Mouse (Mus musculus) CD4-positive, CD25-positive, alpha-beta regulatory T cell, adult 4 months (primary cell): ENCODE measurements around the gene Cip2a. TPM values are rescaled to one million over a fixed set of nuclear protein-coding genes. Genes with fewer than 3 reads are reported as not detected.

Source experiments
- ATAC-seq: one replicate; pipeline ENCODE4 v1.8.0; 2017
- polyA plus RNA-seq, 2 experiments: library from polyadenylated mRNA; unstranded; fragments of 100-300 nt; shearing (Covaris generic); gene quantifications; one replicate each; pipeline ENCODE4 v1.2.1; 2017

The Cip2a gene
- 1 to 10 TPM; 4.5 to 5.5 TPM for polyA plus RNA-seq

DNA sequence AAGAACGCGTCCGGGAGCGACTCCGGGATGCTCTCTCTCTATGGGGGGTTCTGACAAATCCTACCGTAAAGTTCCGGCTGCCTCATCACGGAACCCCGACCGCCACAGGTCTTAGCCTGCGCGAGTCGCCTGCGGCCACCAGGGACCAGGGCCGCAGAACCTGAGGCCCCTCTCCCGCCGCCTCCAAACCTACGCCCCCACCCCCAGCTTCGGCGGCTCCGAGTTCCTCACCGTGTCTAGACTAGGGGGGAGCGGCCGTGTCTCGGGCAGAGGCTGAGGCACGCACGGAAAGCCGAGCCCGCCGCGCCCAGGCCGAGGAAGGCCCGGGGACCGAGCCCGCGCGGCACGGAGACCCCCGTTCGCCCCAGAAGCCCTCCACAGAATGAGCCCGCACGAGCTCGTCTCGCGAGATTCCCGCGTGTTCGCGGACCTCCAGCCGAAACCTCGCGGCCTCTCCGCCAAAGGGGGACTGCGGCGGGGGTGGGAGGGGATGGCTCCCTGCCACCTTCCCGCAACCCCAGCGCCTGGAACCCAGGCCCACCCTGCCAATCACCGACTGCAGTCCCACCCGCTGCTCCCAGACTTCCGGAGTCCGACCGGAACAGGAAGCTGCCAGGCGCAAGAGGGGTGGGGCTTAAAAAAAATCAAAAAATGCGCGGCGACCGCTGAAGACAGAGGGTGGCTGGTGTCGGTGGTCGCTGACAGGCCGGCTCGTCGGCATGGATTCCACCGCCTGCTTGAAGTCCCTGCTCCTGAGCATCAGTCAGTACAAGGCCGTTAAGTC, at the start of gene Cip2a, which contains the start of gene Dzip3:
Cip2a (plus strand) TSS at position 627 of the 784 bp plus-strand sequence.
Dzip3 (minus strand) TSS at position 607 of the 784 bp plus-strand sequence.
- ATAC-seq: peak; percentile 68

DNA sequence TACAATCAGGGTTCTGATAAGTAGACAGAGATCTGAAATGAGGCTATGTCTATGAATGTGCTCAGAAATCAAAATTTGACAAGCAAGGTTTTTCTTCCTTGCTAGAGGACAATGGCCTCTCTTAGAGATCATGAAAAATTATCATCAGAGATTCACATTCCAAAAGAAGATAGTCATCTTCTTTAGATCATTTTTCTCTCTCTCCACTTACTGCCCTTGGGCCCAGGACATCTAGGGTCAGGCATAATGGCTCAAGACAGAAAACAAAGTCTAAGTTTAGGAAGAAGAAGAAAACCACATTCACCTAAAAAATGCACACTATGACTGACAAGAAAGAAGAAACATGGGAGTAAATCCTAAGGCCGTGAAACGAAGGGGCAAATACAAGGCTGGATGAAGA, 21.0 kb upstream of the Cip2a start:
- ATAC-seq: no peak

DNA sequence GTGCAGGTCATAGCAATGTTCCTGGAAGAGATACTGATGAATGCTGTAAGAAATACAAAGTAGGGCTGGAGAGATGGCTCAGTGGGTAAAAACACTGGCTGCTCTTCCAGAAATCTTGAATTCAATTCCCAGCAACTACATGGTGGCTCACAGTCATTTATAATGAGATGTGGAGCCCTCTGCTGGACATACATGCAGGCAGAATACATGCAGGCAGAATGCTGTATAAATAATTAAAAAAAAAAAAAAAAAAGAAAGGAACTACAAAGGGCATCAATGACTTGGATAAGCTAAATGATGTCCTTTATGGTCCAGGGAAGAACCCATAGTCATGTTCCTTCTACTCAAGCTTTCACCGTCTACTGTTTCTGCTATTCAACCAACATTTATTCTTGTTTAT, 20.4 kb upstream of the Cip2a start:
- ATAC-seq: peak; percentile 84

DNA sequence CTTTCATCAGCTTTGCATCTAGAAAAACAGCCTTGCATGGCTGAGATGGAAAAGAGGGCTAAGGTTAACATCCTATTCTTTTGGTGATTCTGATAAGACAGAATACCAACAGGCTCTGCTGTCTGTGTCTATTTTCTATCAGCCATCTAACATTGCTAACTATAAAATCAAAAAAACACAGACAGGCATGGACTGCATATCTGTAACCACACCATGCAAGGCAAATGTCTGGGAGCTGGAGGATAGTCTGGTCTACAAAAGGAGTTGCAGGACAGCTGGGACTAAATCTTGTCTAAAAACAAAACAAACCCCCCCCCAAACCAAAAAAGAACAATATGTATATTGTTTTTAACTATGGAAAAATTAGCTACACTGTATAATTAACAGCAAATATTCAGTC, 14.0 kb upstream of the Cip2a start:
- no peak for ATAC-seq

DNA sequence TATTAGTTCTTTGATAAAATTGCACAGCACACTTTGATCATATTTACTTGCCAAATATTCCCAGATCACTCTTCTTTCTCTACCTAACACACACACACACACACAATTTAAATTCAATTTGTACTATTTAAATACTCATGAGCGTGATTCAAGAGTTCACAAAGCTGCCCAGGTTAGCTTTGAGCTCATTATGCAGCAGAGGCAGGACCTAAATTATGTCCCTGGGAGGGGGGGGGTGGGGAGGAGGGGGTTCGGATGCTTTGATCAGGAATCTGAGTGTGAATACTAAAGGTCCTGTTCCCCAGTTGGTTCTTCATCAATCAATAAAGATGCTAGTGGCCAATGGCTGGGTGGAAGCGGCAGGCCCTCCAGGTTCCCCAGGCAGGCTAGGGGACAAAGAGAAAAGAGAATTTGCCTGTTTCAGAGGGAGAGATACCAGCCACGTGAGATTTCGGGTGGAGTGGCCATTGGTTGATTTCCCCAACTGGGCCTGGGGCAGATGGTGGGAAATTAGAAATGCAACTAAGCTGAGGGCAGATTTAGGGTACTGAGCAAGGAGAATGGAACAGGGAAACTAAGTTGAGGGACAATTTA, 8.9 kb upstream of the Cip2a start:
- ATAC-seq: no peak

DNA sequence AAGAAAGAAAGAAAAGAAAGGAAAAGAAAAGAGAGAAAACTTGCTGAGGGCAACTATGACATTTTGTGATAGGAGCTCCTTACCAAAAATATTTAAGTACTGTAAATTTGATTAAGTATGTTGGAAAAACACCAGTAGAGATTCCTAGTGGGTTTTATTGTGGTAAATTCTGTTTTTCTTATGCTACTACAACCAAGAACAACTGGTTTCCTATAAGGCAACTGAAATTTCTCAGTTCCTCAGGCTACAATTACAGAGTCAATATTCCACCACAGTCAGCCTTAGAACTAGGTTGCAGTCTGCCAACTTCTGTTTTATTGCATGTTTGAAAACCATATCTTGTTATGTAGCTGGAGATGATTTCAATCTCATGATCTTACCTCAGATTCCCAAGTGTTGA, 4.3 kb upstream of the Cip2a start:
- no peak for ATAC-seq

DNA sequence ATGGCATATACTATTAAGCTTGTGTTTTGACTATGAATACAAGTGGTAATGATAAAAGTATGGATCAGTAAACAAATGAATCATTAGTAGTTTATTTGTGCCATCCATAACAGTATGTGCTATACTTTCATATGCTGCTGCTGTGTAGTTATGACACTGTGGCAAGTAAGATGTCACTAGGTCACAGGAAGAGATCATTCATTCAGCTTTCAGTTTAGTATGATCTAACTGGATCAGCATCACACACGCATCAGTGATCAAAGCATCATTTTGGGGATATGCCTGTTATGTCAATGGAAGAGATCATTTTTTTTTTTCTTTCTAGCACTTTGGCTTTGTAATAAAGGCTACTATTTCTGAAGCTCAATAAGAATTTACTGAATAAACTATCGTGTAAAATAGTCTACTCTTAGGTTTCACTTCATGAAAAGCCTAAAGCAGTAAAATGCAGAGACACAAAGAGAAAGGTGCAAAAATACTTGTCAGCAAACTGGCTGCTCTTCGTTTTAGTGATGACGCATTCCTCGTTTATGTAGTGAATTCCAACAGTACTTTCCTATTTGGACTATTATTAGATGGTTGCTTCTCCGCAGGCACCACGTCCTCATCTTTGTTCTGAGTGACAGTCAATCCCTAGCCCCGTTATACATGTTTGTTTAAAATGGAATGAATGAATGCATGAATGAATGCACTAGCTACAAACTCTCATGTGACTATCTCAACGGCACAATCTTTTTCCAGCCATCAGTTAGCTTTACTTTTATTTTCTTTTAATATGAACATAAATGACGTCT, 1.4 kb upstream of the Cip2a start:
- ATAC-seq: peak; percentile 78

DNA sequence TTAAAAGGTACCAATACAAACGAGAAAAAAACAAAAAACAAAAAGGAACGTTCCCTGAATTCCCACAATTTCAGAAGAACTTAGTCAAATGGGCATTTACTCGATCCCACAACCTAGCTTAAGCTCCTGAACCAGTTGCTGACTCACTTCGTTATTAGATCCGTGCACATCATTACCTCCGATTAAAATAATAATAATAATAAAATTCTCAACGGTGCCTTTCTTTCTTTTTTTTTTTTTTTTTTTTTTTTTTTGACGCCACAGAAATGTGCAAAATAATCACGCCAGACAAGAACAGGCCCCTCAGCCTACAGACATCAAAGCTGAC, 790 bp upstream of the Cip2a start:
- no peak for ATAC-seq

DNA sequence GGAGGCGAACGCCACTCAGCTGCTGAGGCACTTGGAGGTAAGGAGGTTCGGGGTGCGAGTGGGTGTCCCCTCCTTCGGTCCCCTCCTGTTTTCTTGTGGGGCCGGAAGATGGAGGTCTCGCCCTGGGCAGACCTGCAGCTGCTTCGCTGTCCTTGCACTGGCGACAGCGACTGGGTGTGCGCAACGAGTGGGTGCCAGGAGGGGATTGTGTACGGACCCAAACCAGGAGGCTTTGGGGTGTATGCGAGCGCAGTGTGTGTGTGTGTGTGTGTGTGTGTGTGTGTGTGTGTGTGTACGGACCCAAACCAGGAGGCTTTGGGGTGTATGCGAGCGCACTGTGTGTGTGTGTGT, 333 bp downstream of the Cip2a start:
- ATAC-seq: peak; percentile 9

DNA sequence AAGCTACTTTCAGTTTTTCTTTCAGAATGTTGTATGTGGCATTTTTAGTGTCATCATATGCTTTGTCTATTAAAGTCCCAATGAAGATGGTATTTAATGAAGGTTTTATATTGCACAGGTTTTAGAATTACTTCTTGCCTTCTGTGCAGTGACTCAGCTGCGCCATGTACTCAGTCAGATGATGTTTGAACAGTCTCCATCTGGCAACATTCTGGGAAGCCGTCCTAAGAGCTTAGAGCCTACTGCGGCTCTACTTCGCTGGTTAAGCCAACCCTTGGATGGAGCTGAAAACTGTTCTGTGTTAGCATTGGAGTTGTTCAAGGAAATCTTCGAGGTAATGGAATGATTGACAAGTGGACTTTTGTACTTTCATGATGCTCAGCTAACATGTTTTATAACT, 10.2 kb downstream of the Cip2a start:
- peak; percentile 22 for ATAC-seq

DNA sequence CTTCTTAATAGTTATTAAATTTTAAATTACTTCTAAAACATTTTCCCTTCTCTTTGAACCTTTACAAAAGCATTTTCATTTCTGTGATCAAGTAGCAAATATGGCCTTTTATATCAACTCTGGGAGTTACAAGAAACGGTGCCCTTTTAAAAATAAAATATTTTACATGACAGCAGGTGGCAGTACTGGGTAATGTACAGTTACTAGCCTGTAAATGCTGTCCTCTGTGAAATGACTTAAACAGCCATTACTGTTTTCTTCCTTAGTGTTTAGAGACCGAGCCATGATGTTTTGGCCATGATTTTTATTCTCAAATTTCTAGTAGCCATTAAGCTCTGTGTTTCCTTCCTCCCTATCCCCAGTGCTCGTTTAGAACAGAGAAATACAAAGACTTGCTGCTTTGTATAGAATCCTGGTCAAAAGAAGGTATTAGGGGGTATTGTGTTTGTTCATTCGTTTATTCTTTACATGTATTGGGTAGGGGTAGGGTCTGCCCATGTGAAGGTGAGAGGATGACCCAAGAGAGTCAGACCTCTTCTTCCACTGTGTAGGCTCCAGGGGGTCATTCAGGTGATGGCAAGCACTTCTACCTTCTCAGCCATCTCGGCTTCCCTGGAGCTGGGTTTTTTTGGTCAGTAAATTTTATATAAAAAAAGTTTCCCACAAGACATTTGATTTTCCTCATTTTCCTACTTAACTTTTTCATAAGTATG, 22.8 kb downstream of the Cip2a start:
- ATAC-seq: peak; percentile 83

DNA sequence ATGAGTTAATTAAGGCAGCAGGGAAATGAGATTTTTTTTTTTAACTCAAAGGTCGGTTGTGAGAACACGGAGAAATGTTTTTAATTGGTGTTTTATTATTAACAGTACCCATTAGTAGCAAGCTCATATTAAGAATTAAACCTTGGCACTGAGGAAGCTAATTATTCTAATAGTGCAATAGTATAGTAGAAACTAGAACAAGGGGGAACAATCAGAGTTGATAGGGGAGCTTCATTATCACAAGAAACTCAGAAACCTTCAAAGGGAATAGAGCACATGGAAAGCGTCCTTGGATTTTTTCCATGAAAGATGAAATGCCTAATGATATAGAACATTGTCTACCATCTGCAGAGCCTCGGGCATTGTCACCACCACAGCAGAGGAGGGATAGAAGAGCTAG, 41.9 kb downstream of the Cip2a start:
- ATAC-seq: no peak

DNA sequence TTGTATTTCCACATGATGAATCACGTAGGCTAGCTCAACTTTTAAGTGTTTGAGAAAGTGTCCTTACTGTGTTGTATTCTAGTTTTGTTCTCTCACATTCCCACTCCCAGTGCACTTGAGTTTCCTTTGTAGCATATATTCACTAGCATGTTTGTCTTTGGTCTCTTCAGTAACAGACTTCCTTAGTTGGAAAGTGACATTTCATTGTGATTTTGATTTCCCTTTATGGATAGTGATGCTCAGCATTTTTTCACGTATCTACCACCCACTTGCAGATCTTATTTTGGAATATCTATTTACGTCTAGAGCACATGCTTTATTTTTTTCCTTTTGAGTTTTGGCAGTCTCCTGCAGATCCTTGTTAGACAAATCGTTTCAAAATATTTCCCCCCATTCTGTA, 43.8 kb downstream of the Cip2a start:
- no peak for ATAC-seq

DNA sequence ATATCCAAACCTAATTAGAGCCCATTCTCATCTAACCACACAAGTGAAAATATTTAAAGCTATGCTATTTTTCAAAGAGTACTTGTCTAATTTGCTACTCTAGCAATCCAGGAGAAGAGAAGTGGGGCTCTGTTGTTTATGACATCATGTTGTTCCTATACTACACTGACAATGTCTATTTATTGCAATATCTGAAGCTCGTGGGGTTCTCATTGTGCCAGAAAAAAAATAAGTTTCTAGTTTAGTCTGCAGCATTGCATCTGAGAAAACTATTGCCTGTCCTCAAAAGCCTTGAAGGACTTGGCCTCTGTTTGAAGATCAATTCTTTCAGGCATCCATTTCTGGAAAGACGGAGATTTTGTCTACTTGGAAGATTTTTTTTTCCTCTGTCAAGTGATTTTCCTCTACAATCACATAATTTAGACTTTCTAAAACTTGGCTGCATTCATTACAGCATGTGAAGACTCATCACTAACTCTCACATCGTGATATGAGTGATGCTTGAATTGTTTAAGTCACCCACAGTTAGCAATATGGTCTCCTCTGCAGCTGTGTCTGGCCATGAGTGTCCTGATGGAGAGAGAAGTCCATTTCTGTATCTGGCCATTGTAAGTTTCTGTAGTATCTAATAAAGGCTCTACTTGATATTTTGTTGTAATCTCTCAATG, 46.7 kb downstream of the Cip2a start:
- no peak for ATAC-seq

DNA sequence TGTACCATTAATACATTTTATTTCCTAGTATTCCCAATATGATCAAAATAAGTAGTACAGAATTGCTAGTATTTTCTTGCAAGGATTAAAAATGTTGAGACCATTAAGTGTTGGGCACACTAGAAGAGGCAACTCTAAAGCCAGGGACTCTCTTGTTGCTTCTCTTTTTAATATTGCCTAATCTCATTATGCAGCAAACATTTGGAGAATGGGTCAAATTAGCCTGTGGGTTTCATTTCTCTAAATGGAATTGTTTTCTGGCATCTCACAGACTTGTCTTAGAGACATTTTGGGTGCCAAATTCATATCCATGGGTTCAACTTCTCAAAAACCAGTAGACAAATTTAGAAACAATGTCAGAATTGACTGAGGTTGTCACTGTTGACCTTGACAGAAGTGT, 55.2 kb downstream of the Cip2a start:
- ATAC-seq: no peak

DNA sequence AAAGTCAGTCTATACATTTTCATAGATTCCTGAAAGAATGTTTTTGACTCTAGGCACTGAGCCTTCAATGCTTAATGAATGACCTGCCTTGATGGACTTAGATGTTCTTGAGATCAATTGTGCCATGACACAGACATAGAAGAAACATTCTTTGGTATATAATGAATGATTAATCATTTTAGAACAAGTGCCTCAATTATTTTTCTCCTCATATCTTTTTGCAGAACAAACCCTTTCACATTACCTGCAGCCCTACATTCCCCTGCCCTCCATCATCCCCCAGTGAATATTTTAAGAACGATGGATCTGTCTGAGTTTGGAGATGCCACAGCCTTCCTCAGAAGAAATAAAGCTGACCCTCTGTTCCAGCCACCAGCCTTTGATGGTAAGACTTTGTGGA, 63.2 kb downstream of the Cip2a start, which contains the start of gene Myh15:
Myh15 (plus strand) TSS at position 301 of the 400 bp plus-strand sequence.
- ATAC-seq: no peak

Other genes with a start within 250 kb of the Cip2a start
- 100 to 1,000 TPM; 122 to 148 TPM for gene Trat1, start 222.2 kb upstream of the Cip2a start, polyA plus RNA-seq
- not detected for gene Retnlb, start 177.3 kb upstream of the Cip2a start, polyA plus RNA-seq
- not detected for gene Retnla, start 151.6 kb upstream of the Cip2a start, polyA plus RNA-seq
- not detected for gene Retnlg, start 121.6 kb upstream of the Cip2a start, polyA plus RNA-seq
- 1 to 10 TPM; 5.4 to 5.6 TPM for gene Dzip3, start within 50 bp of the Cip2a start, polyA plus RNA-seq
- under 1 TPM; 0.32 to 0.44 TPM for gene Myh15, start 63.3 kb downstream of the Cip2a start, polyA plus RNA-seq